Mouse (Mus musculus) heart, postnatal 0 days (tissue): Measurements from ENCODE around the gene Pls3. TPM values are rescaled to one million over a fixed set of nuclear protein-coding genes. Genes with fewer than 3 reads are reported as not detected.

Experiments used
- ATAC-seq: fragments of 200-750 bp; cut with Nextera tagmentation; 2 replicates; pipeline ENCODE4 v1.8.0; 2017; ENCODE audit warnings: low read depth, moderate number of reproducible peaks, moderate library complexity; ENCODE audit not compliant: insufficient read depth
- DNase-seq: peaks from one replicate; pipeline ENCODE4 v3.0.0-alpha.2; 2016; ENCODE audit warnings: low spot score
- H3K27ac ChIP-seq: fragments of 300-500 bp; sonication (generic); 2 replicates; pipeline ENCODE4 v1.5.1; 2014; ENCODE audit warnings: low read depth, mild to moderate bottlenecking
- H3K27me3 ChIP-seq: fragments of 300-500 bp; sonication (generic); 2 replicates; pipeline ENCODE4 v1.6.1; 2014; ENCODE audit warnings: low read length, mixed read lengths; ENCODE audit not compliant: control insufficient read depth, insufficient read depth
- H3K36me3 ChIP-seq: fragments of 300-500 bp; sonication (generic); replicated peaks from 2 replicates; pipeline ENCODE4 v1.6.1; 2014; ENCODE audit warnings: low read length, mixed read lengths; ENCODE audit not compliant: control insufficient read depth, insufficient read depth
- H3K4me1 ChIP-seq: fragments of 300-500 bp; sonication (generic); 2 replicates; pipeline ENCODE4 v1.6.1; 2014; ENCODE audit warnings: antibody characterized with exemption; ENCODE audit not compliant: control insufficient read depth, insufficient read depth
- H3K4me2 ChIP-seq: fragments of 300-500 bp; sonication (generic); 2 replicates; pipeline ENCODE4 v1.6.1; 2014; ENCODE audit warnings: low read depth, mild to moderate bottlenecking, low read length, moderate library complexity
- H3K4me3 ChIP-seq: fragments of 300-500 bp; sonication (generic); 2 replicates; pipeline ENCODE4 v1.5.1; 2014; ENCODE audit warnings: low read depth, low read length
- H3K9ac ChIP-seq: fragments of 300-500 bp; sonication (generic); replicated peaks from 2 replicates; pipeline ENCODE4 v1.6.1; 2014; ENCODE audit warnings: low read depth, low read length, mixed read lengths
- H3K9me3 ChIP-seq: fragments of 300-500 bp; sonication (generic); replicated peaks from 2 replicates; pipeline ENCODE4 v1.6.1; 2016; ENCODE audit warnings: low read length; ENCODE audit not compliant: control insufficient read depth
- CTCF ChIP-seq: IDR thresholded peaks from 2 replicates; pipeline ENCODE4 v1.5.1; 2016; ENCODE audit warnings: antibody characterized with exemption, control low read depth, low read depth
- EP300 ChIP-seq: IDR thresholded peaks from 2 replicates; pipeline ENCODE4 v1.6.1; 2016; ENCODE audit warnings: antibody characterized with exemption, low read depth
- WGBS: fragments of 180-500 bp; shearing (Covaris S2); extraction: QIAGEN DNeasy Blood & Tissue Kit; methylation state at CpG from one replicate; pipeline ENCODE4 v1.1.7; 2014; 5-methylcytosine and 5-hydroxymethylcytosine counted together
- polyA plus RNA-seq: library from polyadenylated mRNA; unstranded; fragments of >200 nt; fragmentation: Nextera tagmentation; extraction: Ambion mirVana; gene quantifications from 2 replicates; pipeline ENCODE4 v1.2.1, GENCODE M21; 2015
- total RNA-seq: library from RNA; depleted of rRNA; stranded (reverse); fragments of >200 nt; gene quantifications from 2 replicates; pipeline ENCODE4 v1.2.3, GENCODE M21; 2014; ENCODE audit warnings: low replicate concordance

Pls3 gene
- total and polyA plus RNA-seq, 2 experiments from 2014 or later = 21.9 to 45.5 TPM

- Histone ChIP-seq H3K27me3 (no peaks in the 10 kb centered on the region), H3K9me3 (no peaks in the 10 kb centered on the region), H3K9ac (no peak overlapping the region), H3K4me1 (no peaks in the 10 kb centered on the region), H3K27ac (no peak overlapping the region), H3K4me3 (no peak overlapping the region), H3K36me3 (no peaks in the 10 kb centered on the region), H3K4me2 (no peak overlapping the region)
- 0 out of 2 replicates have a peak, but pooled peaks have one; percentile 12 for TF ChIP-seq CTCF
- no peak for TF ChIP-seq EP300
- DNase-seq (no peak), ATAC-seq (no peak)
- WGBS = 72% methylated on average over 2 of the region's 2 CpGs
These were observed 3.1 kb downstream of the Pls3 start for GRCm38 (mm10) chrX:75871855-75872254.

DNA sequence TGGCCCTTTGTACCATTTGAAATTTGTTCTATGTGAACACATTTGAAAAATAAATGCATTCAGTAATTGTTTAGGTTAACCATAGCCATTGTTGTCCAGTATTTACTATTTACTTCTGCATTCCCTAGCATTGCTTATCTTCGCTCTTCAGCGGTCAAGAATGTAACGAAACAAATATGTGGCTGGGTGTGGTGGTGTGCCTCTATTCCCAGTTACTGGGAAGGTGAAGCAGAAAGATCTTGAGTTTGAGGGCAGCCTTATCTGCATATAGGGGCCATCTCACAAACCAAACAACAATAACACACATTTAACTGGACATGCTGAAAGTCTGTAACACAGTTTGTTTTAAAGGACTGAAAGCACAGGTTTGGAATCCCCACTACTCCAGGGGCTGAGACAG lies 13.3 kb downstream of the Pls3 start:
- WGBS = 56% methylated on average over 3 of the region's 3 CpGs
- no peak overlapping the region for H3K4me3 ChIP-seq
- H3K9ac ChIP-seq = no peak overlapping the region
- no peak overlapping the region for H3K27ac ChIP-seq
- no peaks in the 10 kb centered on the region for H3K36me3 ChIP-seq
- TF ChIP-seq EP300 = no peak
- ATAC-seq (no peak), DNase-seq (no peak)
- H3K27me3 ChIP-seq = no peaks in the 10 kb centered on the region
- H3K4me1 ChIP-seq = no peaks in the 10 kb centered on the region
- no peaks in the 10 kb centered on the region for H3K9me3 ChIP-seq
- no peak overlapping the region for H3K4me2 ChIP-seq

DNA sequence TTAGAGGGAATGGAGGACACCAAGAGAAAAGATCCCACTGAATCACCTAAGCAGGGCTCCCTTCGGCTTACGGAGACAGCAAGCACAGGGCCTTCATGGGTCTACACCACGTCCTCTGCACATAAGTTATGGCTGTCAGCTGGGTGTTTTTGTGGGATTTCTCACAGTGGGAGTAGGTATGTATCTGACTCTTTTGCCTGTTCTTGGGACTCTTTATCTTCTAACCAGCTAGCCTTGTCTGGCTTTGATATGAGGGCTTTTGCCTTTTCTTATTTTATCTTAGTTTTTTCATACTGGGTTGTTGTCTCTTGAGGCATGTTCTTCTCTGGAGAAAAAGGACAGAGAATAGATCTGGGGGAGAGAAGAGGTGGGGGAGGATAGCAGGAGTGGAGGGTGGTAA lies 20.7 kb downstream of the Pls3 start:
- TF ChIP-seq EP300 = no peak
- TF ChIP-seq CTCF = no peak
- DNase-seq (no peak), ATAC-seq (no peak)
- no peak overlapping the region for H3K9ac ChIP-seq
- H3K4me1 ChIP-seq = no peaks in the 10 kb centered on the region
- H3K27ac ChIP-seq = no peak overlapping the region
- 83% methylated on average over 3 of the region's 3 CpGs for WGBS
- H3K4me3 ChIP-seq = no peak overlapping the region
- no peaks in the 10 kb centered on the region for H3K27me3 ChIP-seq
- no peaks in the 10 kb centered on the region for H3K36me3 ChIP-seq
- H3K9me3 ChIP-seq = no peaks in the 10 kb centered on the region
- H3K4me2 ChIP-seq = no peak overlapping the region

- no peaks in the 10 kb centered on the region for H3K36me3 ChIP-seq
- H3K4me3 ChIP-seq = no peak overlapping the region
- no peak overlapping the region for H3K9ac ChIP-seq
- no peak for TF ChIP-seq CTCF
- TF ChIP-seq EP300 = no peak
- H3K27ac ChIP-seq = no peak overlapping the region
- WGBS = 53% methylated on average over 4 of the region's 4 CpGs
- no peaks in the 10 kb centered on the region for H3K9me3 ChIP-seq
- no peak for ATAC-seq
- no peak for DNase-seq
- no peaks in the 10 kb centered on the region for H3K27me3 ChIP-seq
- no peaks in the 10 kb centered on the region; the same call in 1 of the 2 replicates for H3K4me1 ChIP-seq
- no peak overlapping the region for H3K4me2 ChIP-seq
These were observed 30.7 kb downstream of the Pls3 start for GRCm38 (mm10) chrX:75844290-75844689.

DNA sequence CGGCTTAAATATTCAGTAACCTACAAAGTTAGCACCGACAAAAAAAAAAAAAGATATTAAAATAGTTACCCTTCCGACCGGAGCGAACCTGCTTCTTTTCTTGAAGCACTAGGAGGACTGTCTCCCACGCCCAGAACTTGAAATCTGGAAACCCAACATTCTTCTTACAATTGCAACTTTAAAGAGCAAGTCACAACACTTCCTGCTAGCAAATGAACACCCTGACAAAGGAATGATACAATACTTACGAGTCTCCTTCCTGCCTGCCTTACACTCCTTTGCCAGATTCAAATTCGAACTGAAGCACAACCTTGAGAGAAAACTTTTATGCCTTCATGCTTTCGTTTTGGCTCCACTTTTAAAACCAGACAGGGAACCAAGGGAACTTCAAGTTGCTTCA lies 32.1 kb downstream of the Pls3 start:
- peak overlapping the region; percentile 83 for H3K27ac ChIP-seq
- peak overlapping the region; percentile 46; the same call in 1 of the 2 replicates for H3K9ac ChIP-seq
- WGBS = 31% methylated on average over 9 of the region's 9 CpGs
- H3K4me2 ChIP-seq = peak overlapping the region; percentile 50
- no peaks in the 10 kb centered on the region for H3K36me3 ChIP-seq
- no peaks in the 10 kb centered on the region; the same call in 1 of the 2 replicates for H3K4me1 ChIP-seq
- H3K4me3 ChIP-seq = peak overlapping the region; percentile 37
- H3K27me3 ChIP-seq = no peaks in the 10 kb centered on the region
- DNase-seq = peak; percentile 18
- H3K9me3 ChIP-seq = no peaks in the 10 kb centered on the region
- TF ChIP-seq EP300 (no peak), CTCF (no peak)
- no peak for ATAC-seq

- no peak overlapping the region for H3K27ac ChIP-seq
- WGBS = 50% methylated on average over 2 of the region's 2 CpGs
These were observed 32.9 kb downstream of the Pls3 start for GRCm38 (mm10) chrX:75842120-75842519.

More at GRCm38 (mm10) chrX:75842120-75842519, 32.9 kb downstream of the Pls3 start:
- ATAC-seq = no peak
- H3K4me1 ChIP-seq = no peaks in the 10 kb centered on the region; the same call in 1 of the 2 replicates
- H3K27me3 ChIP-seq = no peaks in the 10 kb centered on the region
- H3K9me3 ChIP-seq = no peaks in the 10 kb centered on the region
- H3K4me3 ChIP-seq = no peak overlapping the region; the same call in 1 of the 2 replicates
- H3K4me2 ChIP-seq = peak overlapping the region; percentile 41; the same call in 1 of the 2 replicates
- H3K36me3 ChIP-seq = no peaks in the 10 kb centered on the region
- no peak overlapping the region for H3K9ac ChIP-seq
- no peak for TF ChIP-seq CTCF
- no peak for DNase-seq
